Mouse (Mus musculus) MEL (cell line): ENCODE measurements at regions not wholly inside any gene's neighbourhood (a gene's known extent, or its start where the extent isn't known, plus 50 kb on each side); places are given as distances from the start of the nearest gene placed in this dataset.

Experiments
- DNase-seq: peaks from one replicate; pipeline ENCODE4 v3.0.0; 2011; ENCODE audit warnings: low read depth, low spot score
- H3K27ac ChIP-seq: 2 replicates; pipeline ENCODE4 v1.5.1; 2012; ENCODE audit warnings: low read depth, mild to moderate bottlenecking, control low read depth, low read length, moderate library complexity; ENCODE audit not compliant: control insufficient read depth
- H3K27me3 ChIP-seq, 2 experiments: fragments of 150-350 bp in 1 of 2; sonication (generic) in 1 of 2; 2 replicates each; pipeline ENCODE4 v1.6.1; 2012; ENCODE audit warnings: low read length in 2 of 2, mild to moderate bottlenecking in 2 of 2, improper control_type of control experiment in 1 of 2, moderate library complexity in 1 of 2; ENCODE audit not compliant: insufficient read depth in 2 of 2, control insufficient read depth in 1 of 2
- H3K36me3 ChIP-seq, 2 experiments: 2 replicates each; pipeline ENCODE4 v1.6.1; 2012 to 2014; ENCODE audit warnings: low read length in 2 of 2, improper control_type of control experiment in 1 of 2, inconsistent platforms in 1 of 2, mild to moderate bottlenecking in 1 of 2; ENCODE audit not compliant: insufficient read depth in 2 of 2, control insufficient read depth in 1 of 2
- H3K4me1 ChIP-seq, 2 experiments: fragments of 150-350 bp in 1 of 2; sonication (generic) in 1 of 2; 2 replicates each; pipeline ENCODE4 v1.6.1; 2012; ENCODE audit warnings: low read length in 2 of 2, improper control_type of control experiment in 1 of 2, mild to moderate bottlenecking in 1 of 2; ENCODE audit not compliant: insufficient read depth in 2 of 2, control insufficient read depth in 1 of 2
- H3K4me3 ChIP-seq, 2 experiments: fragments of 150-350 bp in 1 of 2; sonication (generic) in 1 of 2; 2 replicates each; pipeline ENCODE4 v1.5.1; 2012; ENCODE audit warnings: low read depth in 2 of 2, low read length in 2 of 2, mild to moderate bottlenecking in 2 of 2, moderate library complexity in 2 of 2, control low read depth in 1 of 2, improper control_type of control experiment in 1 of 2; ENCODE audit not compliant: control insufficient read depth in 1 of 2, insufficient read depth in 1 of 2
- H3K79me2 ChIP-seq: 2 replicates; pipeline ENCODE4 v1.6.1; 2012; ENCODE audit warnings: mild to moderate bottlenecking, low read length, moderate library complexity; ENCODE audit not compliant: control insufficient read depth, poor library complexity, insufficient read depth
- H3K9ac ChIP-seq: 2 replicates; pipeline ENCODE4 v1.6.1; 2012; ENCODE audit warnings: low read depth, mild to moderate bottlenecking, control low read depth, low read length, moderate library complexity; ENCODE audit not compliant: control insufficient read depth, poor library complexity, severe bottlenecking
- H3K9me3 ChIP-seq: fragments of 150-350 bp; sonication (generic); replicated peaks from 2 replicates; pipeline ENCODE4 v1.6.1; 2012; ENCODE audit warnings: mild to moderate bottlenecking, low read length, improper control_type of control experiment, moderate library complexity; ENCODE audit not compliant: insufficient read depth
- CTCF ChIP-seq, 3 experiments: IDR thresholded peaks in 2 of 3; conservative IDR thresholded peaks in 1 of 3; 2 replicates each; pipeline ENCODE4 v1.5.1; 2011 to 2012; ENCODE audit warnings: low read length in 3 of 3, low read depth in 2 of 3, mild to moderate bottlenecking in 2 of 3, improper control_type of control experiment in 1 of 3, inconsistent platforms in 1 of 3, mixed read lengths in 1 of 3, moderate library complexity in 1 of 3; ENCODE audit not compliant: control insufficient read depth in 1 of 3, insufficient read depth in 1 of 3, poor library complexity in 1 of 3, severe bottlenecking in 1 of 3
- E2F4 ChIP-seq: IDR thresholded peaks from 2 replicates; pipeline ENCODE4 v1.6.1; 2011; ENCODE audit warnings: low read depth, low read length, improper control_type of control experiment, borderline replicate concordance
- EP300 ChIP-seq, 2 experiments: IDR thresholded peaks; 2 replicates each; pipeline ENCODE4 v1.6.1; 2011; ENCODE audit warnings: improper control_type of control experiment in 2 of 2, low read length in 2 of 2, low read depth in 1 of 2, mild to moderate bottlenecking in 1 of 2
- ETS1 ChIP-seq: IDR thresholded peaks from 2 replicates; pipeline ENCODE4 v1.6.1; 2012; ENCODE audit warnings: low read depth, mild to moderate bottlenecking, inconsistent platforms, low read length, improper control_type of control experiment, moderate library complexity
- GABPA ChIP-seq: IDR thresholded peaks from 2 replicates; pipeline ENCODE4 v1.6.1; 2012; ENCODE audit warnings: low read depth, mild to moderate bottlenecking, inconsistent platforms, low read length, improper control_type of control experiment, moderate library complexity
- HCFC1 ChIP-seq: IDR thresholded peaks from 2 replicates; pipeline ENCODE4 v1.6.1; 2012; ENCODE audit warnings: low read depth, mild to moderate bottlenecking, inconsistent platforms, low read length, improper control_type of control experiment, moderate library complexity
- JUND ChIP-seq: IDR thresholded peaks from 2 replicates; pipeline ENCODE4 v1.6.1; 2011; ENCODE audit warnings: low read depth, mild to moderate bottlenecking, improper control_type of control experiment, low read length
- MAZ ChIP-seq: IDR thresholded peaks from 2 replicates; pipeline ENCODE4 v1.6.1; 2012; ENCODE audit warnings: low read depth, mild to moderate bottlenecking, inconsistent platforms, low read length, improper control_type of control experiment
- MEF2A ChIP-seq: IDR thresholded peaks from 2 replicates; pipeline ENCODE4 v1.6.1; 2014; ENCODE audit warnings: low read depth, mild to moderate bottlenecking, inconsistent platforms, low read length, improper control_type of control experiment; ENCODE audit not compliant: poor library complexity, insufficient replicate concordance, severe bottlenecking; ENCODE audit errors: extremely low read depth
- MYC ChIP-seq: IDR thresholded peaks from 2 replicates; pipeline ENCODE4 v1.6.1; 2011; ENCODE audit warnings: low read depth, mild to moderate bottlenecking, low read length, improper control_type of control experiment, moderate library complexity
- NELFE ChIP-seq: IDR thresholded peaks from 2 replicates; pipeline ENCODE4 v1.6.1; 2011; ENCODE audit warnings: low read depth, low read length, improper control_type of control experiment
- NRF1 ChIP-seq: IDR thresholded peaks from 2 replicates; pipeline ENCODE4 v1.6.1; 2014; ENCODE audit warnings: low read depth, mild to moderate bottlenecking, inconsistent platforms, low read length, improper control_type of control experiment, moderate library complexity; ENCODE audit not compliant: poor library complexity, insufficient read depth, severe bottlenecking
- POLR2A ChIP-seq, 2 experiments: IDR thresholded peaks; 2 replicates each; pipeline ENCODE4 v1.6.1; 2011 to 2012; ENCODE audit warnings: low read length in 2 of 2, mild to moderate bottlenecking in 2 of 2, control low read depth in 1 of 2, improper control_type of control experiment in 1 of 2, low read depth in 1 of 2, moderate library complexity in 1 of 2; ENCODE audit not compliant: control insufficient read depth in 1 of 2, insufficient read depth in 1 of 2, poor library complexity in 1 of 2
- POLR2AphosphoS2 ChIP-seq: IDR thresholded peaks from 2 replicates; pipeline ENCODE4 v1.6.1; 2011; ENCODE audit warnings: low read length, improper control_type of control experiment
- POLR2AphosphoS5 ChIP-seq: IDR thresholded peaks from 2 replicates; pipeline ENCODE4 v1.6.1; 2012; ENCODE audit warnings: low read depth, borderline replicate concordance, mild to moderate bottlenecking, inconsistent platforms, low read length, moderate library complexity, mixed read lengths
- RAD21 ChIP-seq: IDR thresholded peaks from 2 replicates; pipeline ENCODE4 v1.6.1; 2011; ENCODE audit warnings: mild to moderate bottlenecking, low read depth, low read length, improper control_type of control experiment
- RCOR1 ChIP-seq: IDR thresholded peaks from 2 replicates; pipeline ENCODE4 v1.6.1; 2012; ENCODE audit warnings: low read depth, mild to moderate bottlenecking, inconsistent platforms, low read length, improper control_type of control experiment
- TAL1 ChIP-seq: IDR thresholded peaks from 2 replicates; pipeline ENCODE4 v1.6.1; 2012; ENCODE audit warnings: mild to moderate bottlenecking, inconsistent platforms, low read length, moderate library complexity, mixed read lengths
- TBP ChIP-seq: IDR thresholded peaks from 2 replicates; pipeline ENCODE4 v1.8.0; 2011; ENCODE audit warnings: low read depth, low read length, improper control_type of control experiment
- TCF12 ChIP-seq: IDR thresholded peaks from 2 replicates; pipeline ENCODE4 v1.6.1; 2014; ENCODE audit warnings: low read depth, mild to moderate bottlenecking, inconsistent platforms, low read length, improper control_type of control experiment, moderate library complexity
- UBTF ChIP-seq: IDR thresholded peaks from 2 replicates; pipeline ENCODE4 v1.6.1; 2012; ENCODE audit warnings: low read depth, mild to moderate bottlenecking, inconsistent platforms, low read length, improper control_type of control experiment, moderate library complexity, borderline replicate concordance; ENCODE audit not compliant: insufficient read depth
- USF2 ChIP-seq, 2 experiments: IDR thresholded peaks; 2 replicates each; pipeline ENCODE4 v1.6.1; 2011 to 2012; ENCODE audit warnings: improper control_type of control experiment in 2 of 2, low read length in 2 of 2, borderline replicate concordance in 1 of 2, inconsistent platforms in 1 of 2, low read depth in 1 of 2, mild to moderate bottlenecking in 1 of 2; ENCODE audit not compliant: insufficient read depth in 1 of 2
- ZNF384 ChIP-seq: IDR thresholded peaks from 2 replicates; pipeline ENCODE4 v1.6.1; 2012; ENCODE audit warnings: low read depth, mild to moderate bottlenecking, inconsistent platforms, low read length, improper control_type of control experiment

DNA sequence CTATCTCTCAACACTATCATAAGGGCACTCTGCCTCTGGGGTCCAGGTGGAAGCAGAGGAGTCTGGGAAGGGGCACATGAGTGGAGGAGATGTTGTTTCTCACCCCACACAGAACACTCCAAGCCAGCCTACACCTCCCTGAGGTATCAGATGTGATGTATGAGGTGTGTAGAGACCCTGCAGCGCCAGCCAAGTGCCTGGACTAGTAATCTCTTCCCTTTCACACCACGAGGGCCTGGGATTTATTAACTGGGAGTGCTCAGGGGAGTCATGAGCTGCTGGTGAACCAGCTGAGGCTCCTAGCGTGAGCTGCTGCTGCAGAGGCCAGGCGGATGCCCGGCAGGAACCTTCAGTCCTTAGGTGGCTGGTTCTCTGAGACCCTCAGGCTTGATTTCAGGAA, 60.6 kb upstream of the Tle3 start:
- Histone ChIP-seq H3K36me3 (peaks cover 0 to 19% of the 10 kb centered on the region in 2 experiments; a peak in 2 of 4 replicates), H3K4me1 (peaks cover 11 to 26% of the 10 kb centered on the region in 2 experiments), H3K27ac (no peak overlapping the region), H3K79me2 (no peaks in the 10 kb centered on the region), H3K9me3 (no peaks in the 10 kb centered on the region), H3K27me3 (no peaks in the 10 kb centered on the region), H3K9ac (no peak overlapping the region), H3K4me3 (no peak overlapping the region)
- TF ChIP-seq NELFE, result no peak
- TF ChIP-seq MYC, result no peak
- TF ChIP-seq MAZ, result no peak
- no peak for TF ChIP-seq UBTF
- TF ChIP-seq E2F4, result no peak
- TF ChIP-seq HCFC1, result no peak
- no peak for TF ChIP-seq GABPA
- no peak for DNase-seq

- TF ChIP-seq POLR2AphosphoS2 (no peak), NELFE (no peak), ETS1 (no peak), E2F4 (no peak), EP300 (IDR thresholded peaks at IDR 0.05; ENCODE audit: low read depth in 1 of 2, low read length in 2 of 2) (no peak), POLR2AphosphoS5 (no peak), RAD21 (no peak), JUND (no peak), HCFC1 (no peak), TBP (no peak), CTCF (IDR thresholded peaks at IDR 0.05 in 2 of 3, conservative IDR thresholded peaks at IDR 0.05 in 1 of 3; ENCODE audit: control insufficient read depth in 1 of 3, insufficient read depth in 1 of 3, low read depth in 2 of 3, low read length in 3 of 3, poor library complexity in 1 of 3, severe bottlenecking in 1 of 3) (no peak), MEF2A (no peak), TCF12 (no peak), NRF1 (no peak), USF2 (IDR thresholded peaks at IDR 0.05; ENCODE audit: borderline replicate concordance in 1 of 2, insufficient read depth in 1 of 2, low read depth in 1 of 2, low read length in 2 of 2) (no peak), POLR2A (IDR thresholded peaks at IDR 0.05; ENCODE audit: control insufficient read depth in 1 of 2, insufficient read depth in 1 of 2, low read depth in 1 of 2, low read length in 2 of 2, poor library complexity in 1 of 2) (no peak), RCOR1 (no peak), ZNF384 (no peak), TAL1 (no peak)
- H3K4me1 ChIP-seq, result peaks cover 5 to 19% of the 10 kb centered on the region in 2 experiments
- no peak for DNase-seq
- H3K4me3 ChIP-seq, result no peak overlapping the region
- H3K79me2 ChIP-seq, result no peaks in the 10 kb centered on the region
- H3K9me3 ChIP-seq, result no peaks in the 10 kb centered on the region
- H3K9ac ChIP-seq, result no peak overlapping the region
- H3K27ac ChIP-seq, result no peak overlapping the region
- peaks cover 0 to 10% of the 10 kb centered on the region in 2 experiments; a peak in 2 of 4 replicates for H3K36me3 ChIP-seq
- no peaks in the 10 kb centered on the region for H3K27me3 ChIP-seq
These were observed 57.5 kb upstream of the Tle3 start for GRCm38 (mm10) chr9:61314630-61315179.
